Mouse (Mus musculus) lung, postnatal 0 days (tissue): ENCODE measurements around the gene Neurod2.

Experiments used
- CTCF ChIP-seq: IDR thresholded peaks from 2 replicates; pipeline ENCODE4 v1.5.1; 2016; ENCODE audit warnings: antibody characterized with exemption, mild to moderate bottlenecking
- EP300 ChIP-seq: IDR thresholded peaks from 2 replicates; pipeline ENCODE4 v1.6.1; 2016; ENCODE audit warnings: antibody characterized with exemption, mild to moderate bottlenecking, control low read depth

GRCm38 (mm10) chr11:98333981-98334741, 4.7 kb upstream of the Neurod2 start:
- TF ChIP-seq CTCF: no peak
- no peak for TF ChIP-seq EP300
